Mouse (Mus musculus) CH12.LX (cell line): ENCODE results near the gene Them4. TPM values are rescaled to one million over a fixed set of nuclear protein-coding genes. Genes with fewer than 3 reads are reported as not detected.

Source experiments
- DNase-seq: peaks from one replicate; pipeline ENCODE4 v3.0.0-alpha.2; 2013; ENCODE audit errors: extremely low read depth
- H3K27ac ChIP-seq: 2 replicates; pipeline ENCODE4 v1.5.1; 2012; ENCODE audit warnings: low read depth, mild to moderate bottlenecking, control low read depth, moderate library complexity; ENCODE audit not compliant: insufficient read depth
- H3K27me3 ChIP-seq: replicated peaks from 2 replicates; pipeline ENCODE3; 2012; ENCODE audit warnings: inconsistent platforms
- H3K36me3 ChIP-seq, 2 experiments: replicated peaks in 1 of 2; 2 replicates each; pipeline versions ENCODE3 to v1.6.1; 2012; ENCODE audit warnings: inconsistent platforms in 1 of 2, low read length in 1 of 2, mild to moderate bottlenecking in 1 of 2, mixed read lengths in 1 of 2, moderate library complexity in 1 of 2; ENCODE audit not compliant: control insufficient read depth in 1 of 2, insufficient read depth in 1 of 2
- H3K4me1 ChIP-seq, 2 experiments: 2 replicates each; pipeline ENCODE4 v1.6.1; 2012; ENCODE audit warnings: inconsistent platforms in 1 of 2, moderate library complexity in 1 of 2; ENCODE audit not compliant: insufficient read depth in 2 of 2, control insufficient read depth in 1 of 2
- H3K4me2 ChIP-seq: 2 replicates; pipeline ENCODE4 v1.6.1; 2012; ENCODE audit warnings: low read depth, mild to moderate bottlenecking, control low read depth; ENCODE audit not compliant: poor library complexity, insufficient read depth, severe bottlenecking
- H3K4me3 ChIP-seq, 3 experiments: fragments of 150-350 bp in 1 of 3; sonication (generic) in 1 of 3; replicated peaks in 1 of 3; 2 replicates each; pipeline versions ENCODE3 to v1.5.1; 2011 to 2012; ENCODE audit warnings: low read depth in 2 of 3, low read length in 2 of 3, mild to moderate bottlenecking in 2 of 3, moderate library complexity in 2 of 3, control low read depth in 1 of 3, improper control_type of control experiment in 1 of 3, inconsistent platforms in 1 of 3, mixed read lengths in 1 of 3; ENCODE audit not compliant: poor library complexity in 1 of 3
- H3K79me2 ChIP-seq: replicated peaks from 2 replicates; pipeline ENCODE4 v1.6.1; 2012; ENCODE audit warnings: mild to moderate bottlenecking, moderate library complexity; ENCODE audit not compliant: control insufficient read depth, poor library complexity, insufficient read depth, severe bottlenecking; ENCODE audit errors: extremely low read depth
- H3K9ac ChIP-seq: 2 replicates; pipeline ENCODE4 v1.6.1; 2012; ENCODE audit warnings: low read depth, mild to moderate bottlenecking, control low read depth, moderate library complexity; ENCODE audit not compliant: insufficient read depth
- H3K9me3 ChIP-seq: replicated peaks from 2 replicates; pipeline ENCODE3; 2012; ENCODE audit warnings: low read length, inconsistent platforms, mixed read lengths
- EP300 ChIP-seq: IDR thresholded peaks from 2 replicates; pipeline ENCODE4 v1.6.1; 2011; ENCODE audit warnings: low read length, improper control_type of control experiment
- HCFC1 ChIP-seq: IDR thresholded peaks from 2 replicates; pipeline ENCODE4 v1.6.1; 2012; ENCODE audit warnings: low read depth, mild to moderate bottlenecking, inconsistent platforms, low read length, improper control_type of control experiment
- IRF4 ChIP-seq: IDR thresholded peaks from 2 replicates; pipeline ENCODE4 v1.6.1; 2014; ENCODE audit warnings: low read depth, mild to moderate bottlenecking, inconsistent platforms, low read length, improper control_type of control experiment
- JUN ChIP-seq: IDR thresholded peaks from 2 replicates; pipeline ENCODE4 v1.6.1; 2011; ENCODE audit warnings: low read depth, mild to moderate bottlenecking, low read length, improper control_type of control experiment, moderate library complexity; ENCODE audit not compliant: insufficient read depth
- JUND ChIP-seq: conservative IDR thresholded peaks from 2 replicates; pipeline ENCODE4 v1.6.1; 2011; ENCODE audit warnings: low read depth, low read length, improper control_type of control experiment
- MAFK ChIP-seq: IDR thresholded peaks from 2 replicates; pipeline ENCODE4 v1.6.1; 2011; ENCODE audit warnings: low read length, improper control_type of control experiment; ENCODE audit not compliant: insufficient replicate concordance
- MAX ChIP-seq: IDR thresholded peaks from 2 replicates; pipeline ENCODE4 v1.6.1; 2011; ENCODE audit warnings: low read length, improper control_type of control experiment
- MAZ ChIP-seq: IDR thresholded peaks from 2 replicates; pipeline ENCODE4 v1.6.1; 2012; ENCODE audit warnings: low read depth, mild to moderate bottlenecking, inconsistent platforms, low read length, improper control_type of control experiment, moderate library complexity
- TBP ChIP-seq: conservative IDR thresholded peaks from 2 replicates; pipeline ENCODE4 v1.6.1; 2011; ENCODE audit warnings: low read depth, low read length, improper control_type of control experiment
- ZNF384 ChIP-seq: IDR thresholded peaks from 2 replicates; pipeline ENCODE4 v1.6.1; 2012; ENCODE audit warnings: low read depth, low read length, improper control_type of control experiment, inconsistent platforms
- dilution Hi-C: fragments of 300-500 bp; cut with MboI; formaldehyde crosslinking; loops from 2 replicates; pipeline ENCODE4 v1.14.3; 2020; ENCODE audit warnings: low sequenced_read_pairs; ENCODE audit not compliant: extremely low pct_unique_long_range_greater_than_20kb, extremely low pct_ligation_motif_present
- in situ Hi-C: fragments of 300-500 bp; cut with MboI; formaldehyde crosslinking; loops from 3 replicates; pipeline ENCODE4 v1.14.3; 2019; ENCODE audit warnings: low sequenced_read_pairs, low pct_ligation_motif_present, low pct_unique_long_range_greater_than_20kb, mixed read lengths
- polyA plus RNA-seq: library from polyadenylated mRNA; unstranded; fragments of >175 nt; gene quantifications from 2 replicates; pipeline ENCODE4 v1.2.1, GENCODE M21; 2012; ENCODE audit warnings: low read depth; ENCODE audit not compliant: insufficient read length
- total RNA-seq, 2 experiments: library from RNA; depleted of rRNA; stranded (reverse); fragments of 300-350 nt in 1 of 2; fragments of >200 nt in 1 of 2; gene quantifications; 2 replicates each; pipeline ENCODE4 v1.2.3; 2012 to 2014

Them4 gene
- total and polyA plus RNA-seq, 3 experiments: 2.4 to 7.2 (median 3.6) TPM

DNA sequence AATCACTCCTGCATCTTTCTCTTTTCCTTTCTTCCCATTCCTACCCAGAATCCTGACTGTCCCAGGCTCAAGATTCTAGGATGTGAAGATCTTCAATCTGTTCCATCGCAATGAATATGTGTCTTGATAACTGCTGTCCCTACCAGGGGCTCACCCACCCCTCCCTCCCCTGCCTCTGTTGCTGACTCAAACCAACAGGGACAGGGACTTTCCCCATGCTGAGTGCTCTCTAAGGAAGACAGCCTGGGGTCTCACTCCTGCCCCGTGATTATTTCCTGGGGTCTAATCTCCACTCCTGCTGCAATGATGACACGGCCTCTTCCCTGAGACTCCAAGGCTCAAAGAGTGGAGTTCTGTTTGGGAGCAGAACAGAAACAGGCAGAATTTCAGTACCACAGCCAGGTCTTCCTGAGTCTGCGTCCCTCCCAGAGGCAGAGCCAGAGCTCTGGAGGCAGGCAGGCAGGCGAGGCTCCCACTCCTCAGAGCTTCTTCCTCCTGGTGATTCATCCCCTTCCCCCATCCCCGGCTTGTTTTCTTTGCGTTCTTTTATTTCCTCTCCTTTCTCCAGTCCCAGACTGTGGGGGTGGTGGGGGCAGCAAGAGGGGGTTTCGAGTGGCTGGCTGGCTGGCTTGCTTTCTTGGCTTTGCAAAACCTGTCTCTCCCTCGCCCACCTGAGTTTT, 70.1 kb downstream of the Them4 start:
- dilution Hi-C loops (no loop called here), in situ Hi-C loops (loop anchor here (5.0 kb wide), 1 partner anchor 47 kb away; no protein-coding TSS in a partner anchor)
- H3K4me3 ChIP-seq: no peak overlapping the region

More for the DNA sequence above, 70.1 kb downstream of the Them4 start:
- H3K36me3 ChIP-seq: no peaks in the 10 kb centered on the region
- TF ChIP-seq JUN (peak; percentile 23; the same call in 1 of the 2 replicates), IRF4 (peak; percentile 95), TBP (no peak), ZNF384 (no peak), HCFC1 (0 out of 2 replicates have a peak, but pooled peaks have one; percentile 6), EP300 (peak; percentile 86), JUND (peak; percentile 53), MAX (no peak), MAZ (0 out of 2 replicates have a peak, but pooled peaks have one; percentile 70), MAFK (no peak)
- TF ChIP-seq, all 38 proteins: peak for 6
- no peak overlapping the region for H3K9ac ChIP-seq
- H3K27me3 ChIP-seq: no peaks in the 10 kb centered on the region
- no peaks in the 10 kb centered on the region for H3K79me2 ChIP-seq
- H3K9me3 ChIP-seq: no peaks in the 10 kb centered on the region
- peaks cover 17 to 94% of the 10 kb centered on the region in 2 experiments for H3K4me1 ChIP-seq
- no peak overlapping the region for H3K27ac ChIP-seq
- peak; percentile 58 for DNase-seq
- H3K4me2 ChIP-seq: peak overlapping the region; percentile 37; the same call in 1 of the 2 replicates

Other genes with a start within 250 kb of the Them4 start
- gene Gm10697, start 237.4 kb upstream of the Them4 start, total RNA-seq (2012; rRNA removed): 0.17 TPM in 1 of 2 replicates, not detected in the other
- not detected in 2 replicates for gene Gm10697, start 237.4 kb upstream of the Them4 start, total RNA-seq (2014; rRNA removed)
- gene Gm10697, start 237.4 kb upstream of the Them4 start, polyA plus RNA-seq: not detected in 2 replicates
- not detected in 2 replicates for gene Gm10696, start 131.9 kb upstream of the Them4 start, total RNA-seq (2012; rRNA removed)
- not detected in 2 replicates for gene Gm10696, start 131.9 kb upstream of the Them4 start, total RNA-seq (2014; rRNA removed)
- gene Gm10696, start 131.9 kb upstream of the Them4 start, polyA plus RNA-seq: not detected in 2 replicates
- not detected in 2 replicates for gene Gm5286, start 113.4 kb upstream of the Them4 start, total RNA-seq (2012; rRNA removed)
- not detected in 2 replicates for gene Gm5286, start 113.4 kb upstream of the Them4 start, total RNA-seq (2014; rRNA removed)
- not detected in 2 replicates for gene Gm5286, start 113.4 kb upstream of the Them4 start, polyA plus RNA-seq
- gene Gm4778, start 46.1 kb upstream of the Them4 start, total RNA-seq (2012; rRNA removed): not detected in 2 replicates
- not detected in 2 replicates for gene Gm4778, start 46.1 kb upstream of the Them4 start, total RNA-seq (2014; rRNA removed)
- not detected in 2 replicates for gene Gm4778, start 46.1 kb upstream of the Them4 start, polyA plus RNA-seq
- not detected in 2 replicates for gene Them5, start 32.0 kb downstream of the Them4 start, total RNA-seq (2012; rRNA removed)
- gene Them5, start 32.0 kb downstream of the Them4 start, total RNA-seq (2014; rRNA removed): not detected in 2 replicates
- gene Them5, start 32.0 kb downstream of the Them4 start, polyA plus RNA-seq: not detected in 2 replicates
- gene C2cd4d, start 52.3 kb downstream of the Them4 start, total RNA-seq (2012; rRNA removed): not detected in 2 replicates
- not detected in 2 replicates for gene C2cd4d, start 52.3 kb downstream of the Them4 start, total RNA-seq (2014; rRNA removed)
- not detected in 2 replicates for gene C2cd4d, start 52.3 kb downstream of the Them4 start, polyA plus RNA-seq
- gene Rorc, start 62.7 kb downstream of the Them4 start, total RNA-seq (2012; rRNA removed): 0.47 and 0.71 TPM in 2 replicates
- gene Rorc, start 62.7 kb downstream of the Them4 start, total RNA-seq (2014; rRNA removed): 1.2 TPM in 2 replicates
- gene Rorc, start 62.7 kb downstream of the Them4 start, polyA plus RNA-seq: 1.0 and 1.2 TPM in 2 replicates
- not detected in 2 replicates for gene Lingo4, start 88.4 kb downstream of the Them4 start, total RNA-seq (2012; rRNA removed)
- gene Lingo4, start 88.4 kb downstream of the Them4 start, total RNA-seq (2014; rRNA removed): not detected in 2 replicates
- gene Lingo4, start 88.4 kb downstream of the Them4 start, polyA plus RNA-seq: not detected in 2 replicates
- not detected in 2 replicates for gene Tdrkh, start 103.2 kb downstream of the Them4 start, total RNA-seq (2012; rRNA removed)
- gene Tdrkh, start 103.2 kb downstream of the Them4 start, total RNA-seq (2014; rRNA removed): not detected in 2 replicates
- gene Tdrkh, start 103.2 kb downstream of the Them4 start, polyA plus RNA-seq: not detected in 2 replicates
- 114 and 128 TPM in 2 replicates for gene Mrpl9, start 133.2 kb downstream of the Them4 start, total RNA-seq (2012; rRNA removed)
- 110 and 111 TPM in 2 replicates for gene Mrpl9, start 133.2 kb downstream of the Them4 start, total RNA-seq (2014; rRNA removed)
- gene Mrpl9, start 133.2 kb downstream of the Them4 start, polyA plus RNA-seq: 104 and 119 TPM in 2 replicates
- gene Oaz3, start 133.8 kb downstream of the Them4 start, total RNA-seq (2012; rRNA removed): 0.51 and 0.80 TPM in 2 replicates
- not detected in 2 replicates for gene Oaz3, start 133.8 kb downstream of the Them4 start, total RNA-seq (2014; rRNA removed)
- gene Oaz3, start 133.8 kb downstream of the Them4 start, polyA plus RNA-seq: 0.29 and 0.71 TPM in 2 replicates
- 0.13 and 0.21 TPM in 2 replicates for gene Celf3, start 168.2 kb downstream of the Them4 start, total RNA-seq (2012; rRNA removed)
- gene Celf3, start 168.2 kb downstream of the Them4 start, total RNA-seq (2014; rRNA removed): not detected in 2 replicates
- gene Celf3, start 168.2 kb downstream of the Them4 start, polyA plus RNA-seq: 0.56 and 0.70 TPM in 2 replicates
- not detected in 2 replicates for gene Riiad1, start 170.3 kb downstream of the Them4 start, total RNA-seq (2012; rRNA removed)
- not detected in 2 replicates for gene Riiad1, start 170.3 kb downstream of the Them4 start, total RNA-seq (2014; rRNA removed)
- gene Riiad1, start 170.3 kb downstream of the Them4 start, polyA plus RNA-seq: not detected in 2 replicates